Mouse (Mus musculus): ENCODE measurements around the gene Hepacam. TPM values are rescaled to one million over a fixed set of nuclear protein-coding genes. Genes with fewer than 3 reads are reported as not detected.

The Hepacam gene
- total and polyA plus RNA-seq, 3 experiments = 0.13 TPM; not detected in 2

- H3K36me3 ChIP-seq (replicated peaks in 1 of 2; ENCODE audit: control insufficient read depth in 1 of 2, insufficient read depth in 1 of 2, low read length in 1 of 2) = no peaks in the 10 kb centered on the region
- no peak for TF ChIP-seq CHD2 (IDR thresholded peaks at IDR 0.05; ENCODE audit: low read length)
- no peak for TF ChIP-seq SIN3A (IDR thresholded peaks at IDR 0.05; ENCODE audit: low read length)
- no peak for TF ChIP-seq HCFC1 (IDR thresholded peaks at IDR 0.05; ENCODE audit: low read depth, low read length)
- TF ChIP-seq IRF4 (IDR thresholded peaks at IDR 0.05; ENCODE audit: low read depth, low read length) = no peak
- TF ChIP-seq MEF2A (IDR thresholded peaks at IDR 0.05; ENCODE audit: borderline replicate concordance, low read depth, low read length) = no peak
- no peak for TF ChIP-seq JUND (conservative IDR thresholded peaks at IDR 0.05; ENCODE audit: low read depth, low read length)
- TF ChIP-seq MAX (IDR thresholded peaks at IDR 0.05; ENCODE audit: low read length) = no peak
- TF ChIP-seq GABPA (IDR thresholded peaks at IDR 0.05; ENCODE audit: insufficient replicate concordance, low read depth, low read length) = no peak
- no peak for TF ChIP-seq E2F4 (IDR thresholded peaks at IDR 0.05; ENCODE audit: insufficient replicate concordance, low read depth, low read length)
- no peak for TF ChIP-seq ZNF384 (IDR thresholded peaks at IDR 0.05; ENCODE audit: low read depth, low read length)
- TF ChIP-seq BHLHE40 (IDR thresholded peaks at IDR 0.05; ENCODE audit: low read depth, low read length) = no peak
- no peak for TF ChIP-seq POLR2A (IDR thresholded peaks at IDR 0.05; ENCODE audit: low read depth, low read length)
- no peak for TF ChIP-seq ZKSCAN1 (IDR thresholded peaks at IDR 0.05; ENCODE audit: borderline replicate concordance, low read depth, low read length)
- TF ChIP-seq NRF1 (IDR thresholded peaks at IDR 0.05; ENCODE audit: low read depth, low read length) = no peak
- TF ChIP-seq KAT2A (IDR thresholded peaks at IDR 0.05; ENCODE audit: insufficient replicate concordance, low read length) = no peak
- TF ChIP-seq ETS1 (conservative IDR thresholded peaks at IDR 0.05; ENCODE audit: low read depth, low read length) = no peak
- no peak for TF ChIP-seq RAD21 (IDR thresholded peaks at IDR 0.05; ENCODE audit: low read depth, low read length)
- TF ChIP-seq USF2 (conservative IDR thresholded peaks at IDR 0.05; ENCODE audit: low read depth, low read length) = no peak
- no peaks in the 10 kb centered on the region for H3K79me2 ChIP-seq (replicated peaks; ENCODE audit: control insufficient read depth, extremely low read depth, insufficient read depth, poor library complexity, severe bottlenecking)
- no peak overlapping the region for H3K4me3 ChIP-seq (replicated peaks in 1 of 3; ENCODE audit: low read depth in 2 of 3, low read length in 2 of 3, poor library complexity in 1 of 3)
- H3K9ac ChIP-seq (ENCODE audit: insufficient read depth, low read depth) = no peak overlapping the region
- H3K9me3 ChIP-seq (replicated peaks; ENCODE audit: low read length) = no peaks in the 10 kb centered on the region
- H3K27ac ChIP-seq (ENCODE audit: insufficient read depth, low read depth) = no peak overlapping the region
- DNase-seq (ENCODE audit: extremely low read depth) = no peak
- dilution Hi-C loops (cut with MboI; ENCODE audit: extremely low pct_ligation_motif_present, extremely low pct_unique_long_range_greater_than_20kb, low sequenced_read_pairs) = no loop called here
- in situ Hi-C loops (cut with MboI; ENCODE audit: low pct_ligation_motif_present, low pct_unique_long_range_greater_than_20kb, low sequenced_read_pairs) = no loop called here
- peaks cover 0 to 8% of the 10 kb centered on the region in 2 experiments; a peak in 1 of 4 replicates for H3K4me1 ChIP-seq (ENCODE audit: control insufficient read depth in 1 of 2, insufficient read depth in 2 of 2)
- H3K27me3 ChIP-seq (replicated peaks) = no peaks in the 10 kb centered on the region
- H3K4me2 ChIP-seq (ENCODE audit: insufficient read depth, low read depth, poor library complexity, severe bottlenecking) = no peak overlapping the region
Measured at GRCm38 (mm10) chr9:37359331-37360220, 7.6 kb upstream of the Hepacam start.

GRCm38 (mm10) chr9:37362084-37362483 is 5.1 kb upstream of the Hepacam start:
- no peak overlapping the region for H3K4me2 ChIP-seq (ENCODE audit: insufficient read depth, low read depth, poor library complexity, severe bottlenecking)
- H3K27me3 ChIP-seq (replicated peaks) = no peaks in the 10 kb centered on the region
- TF ChIP-seq E2F4 (IDR thresholded peaks at IDR 0.05; ENCODE audit: insufficient replicate concordance, low read depth, low read length) = no peak
- H3K9me3 ChIP-seq (replicated peaks; ENCODE audit: low read length) = no peaks in the 10 kb centered on the region
- dilution Hi-C loops (cut with MboI; ENCODE audit: extremely low pct_ligation_motif_present, extremely low pct_unique_long_range_greater_than_20kb, low sequenced_read_pairs) (no loop called here), in situ Hi-C loops (cut with MboI; ENCODE audit: low pct_ligation_motif_present, low pct_unique_long_range_greater_than_20kb, low sequenced_read_pairs) (no loop called here)
- H3K9ac ChIP-seq (ENCODE audit: insufficient read depth, low read depth) = no peak overlapping the region
- no peaks in the 10 kb centered on the region for H3K79me2 ChIP-seq (replicated peaks; ENCODE audit: control insufficient read depth, extremely low read depth, insufficient read depth, poor library complexity, severe bottlenecking)
- H3K27ac ChIP-seq (ENCODE audit: insufficient read depth, low read depth) = no peak overlapping the region
- peaks cover 0 to 12% of the 10 kb centered on the region in 2 experiments; a peak in 1 of 4 replicates for H3K4me1 ChIP-seq (ENCODE audit: control insufficient read depth in 1 of 2, insufficient read depth in 2 of 2)
- no peak overlapping the region for H3K4me3 ChIP-seq (replicated peaks in 1 of 3; ENCODE audit: low read depth in 2 of 3, low read length in 2 of 3, poor library complexity in 1 of 3)
- no peaks in the 10 kb centered on the region for H3K36me3 ChIP-seq (replicated peaks in 1 of 2; ENCODE audit: control insufficient read depth in 1 of 2, insufficient read depth in 1 of 2, low read length in 1 of 2)
- DNase-seq (ENCODE audit: extremely low read depth) = no peak

Data from CH12.LX (cell line).